Mouse (Mus musculus): Measurements from ENCODE around the gene Tapbp. TPM values are rescaled to one million over a fixed set of nuclear protein-coding genes. Genes with fewer than 3 reads are reported as not detected.
"Not testable (repeated sequence)": the region's sequence is repeated elsewhere in the genome, so short reads cannot be mapped to it uniquely, and the experiment has no call there.

Gene Tapbp
- total RNA-seq, 2 experiments from 2014 or later, result 40.7 to 41.3 TPM

DNA sequence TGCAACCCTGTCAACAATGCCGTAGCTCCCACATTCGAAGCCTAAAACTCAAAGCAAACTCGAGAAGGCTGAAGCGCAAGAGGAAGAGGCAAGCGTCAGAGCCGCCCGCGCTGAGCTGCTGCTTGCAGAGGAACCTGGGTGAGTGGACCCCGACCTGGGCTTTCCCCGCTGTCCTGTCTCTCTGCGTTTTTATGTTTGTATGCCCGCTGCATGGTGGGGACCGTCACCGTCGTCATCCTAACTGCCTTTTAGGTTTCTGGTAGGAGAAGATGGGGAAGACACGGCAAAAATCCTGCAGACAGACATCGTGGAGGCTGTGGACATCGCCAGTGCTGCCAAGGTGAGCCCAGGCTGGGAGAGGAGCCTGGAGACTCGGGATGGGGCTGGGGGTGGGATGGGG, 25.7 kb downstream of the Tapbp start:
- no peak for DNase-seq

DNA sequence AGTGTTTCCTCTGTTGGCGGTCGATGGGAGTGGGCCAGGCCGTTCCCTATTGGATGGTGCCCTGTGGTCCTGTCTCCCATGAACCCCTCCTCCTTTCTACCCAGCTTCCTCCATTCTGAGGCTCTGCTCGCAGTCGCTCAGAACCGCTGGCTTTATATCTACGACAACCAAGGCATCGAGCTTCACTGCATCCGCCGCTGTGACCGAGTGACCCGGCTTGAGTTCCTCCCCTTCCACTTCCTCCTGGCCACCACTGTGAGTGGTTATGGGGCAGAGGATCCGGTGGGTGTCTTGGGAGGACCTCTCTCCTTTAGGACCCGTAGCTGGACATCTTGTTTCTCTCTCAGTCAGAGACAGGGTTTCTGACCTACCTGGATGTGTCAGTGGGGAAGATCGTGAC, 27.8 kb downstream of the Tapbp start:
- no peak for DNase-seq

DNA sequence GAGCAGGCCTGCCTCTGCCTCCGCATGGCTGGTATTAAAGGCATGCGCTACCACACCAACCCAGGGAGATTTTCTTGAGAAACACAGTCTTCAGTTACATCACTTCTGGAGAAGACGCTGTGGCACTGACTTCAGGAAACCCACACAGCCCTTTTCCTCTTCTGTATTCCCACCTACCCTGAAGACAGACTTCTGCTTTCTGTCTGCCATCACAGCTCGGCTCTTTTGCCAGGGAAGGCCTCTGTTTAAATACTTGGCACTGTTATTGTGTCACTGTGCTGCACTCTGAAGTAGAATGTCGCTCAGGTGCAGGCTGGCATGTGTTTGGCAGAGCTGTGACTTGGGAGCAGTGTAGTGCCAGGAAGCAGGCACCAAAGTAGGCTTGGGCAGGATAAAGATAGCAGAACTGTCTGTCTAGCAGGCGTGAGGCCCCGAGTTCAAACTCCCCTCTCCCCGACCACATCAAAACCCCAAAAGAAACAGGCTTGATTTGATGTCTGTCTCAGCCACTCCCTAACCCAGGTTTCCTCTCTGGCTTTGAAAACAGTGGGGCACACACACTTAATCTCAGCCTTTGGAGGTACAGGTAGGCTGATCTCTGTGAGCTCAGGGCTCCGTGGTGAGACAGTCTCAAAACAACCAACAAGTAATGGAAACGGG, 31.9 kb downstream of the Tapbp start:
- no peak for DNase-seq

GRCm38 (mm10) chr17:33948090-33948904, 32.6 kb downstream of the Tapbp start:
- DNase-seq, result no peak

DNA sequence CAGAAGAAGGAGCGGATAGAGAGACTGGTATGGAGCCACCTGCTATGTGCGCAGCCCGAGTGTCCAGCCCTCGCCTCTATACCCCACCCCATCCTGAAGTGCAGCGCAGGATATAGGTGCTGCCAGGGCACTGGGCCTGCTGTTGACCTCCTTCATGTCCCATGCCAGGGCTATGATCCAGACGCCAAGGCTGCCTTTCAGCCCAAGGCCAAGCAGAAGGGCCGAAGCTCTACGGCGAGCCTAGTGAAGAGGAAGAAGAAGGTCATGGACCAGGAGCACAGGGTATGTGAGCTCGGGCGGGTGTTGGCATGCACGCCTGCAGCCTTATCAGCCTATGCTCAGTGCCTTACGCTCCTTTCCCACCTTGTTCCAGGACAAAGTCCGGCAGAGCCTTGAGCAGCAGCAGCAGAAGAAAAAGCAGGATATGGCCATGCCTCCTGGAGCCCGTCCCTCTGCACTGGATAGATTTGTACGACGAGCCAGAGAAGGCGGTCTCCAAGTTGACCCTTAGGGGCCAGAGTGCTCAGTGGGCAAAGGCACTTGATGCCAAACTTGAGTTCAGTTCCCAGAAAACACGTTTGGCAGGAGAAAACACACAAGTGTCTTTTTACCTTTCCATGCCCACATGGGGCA, 33.3 kb downstream of the Tapbp start:
- no peak for DNase-seq

- DNase-seq, result no peak
These were observed 34.5 kb downstream of the Tapbp start for GRCm38 (mm10) chr17:33950131-33950625.

GRCm38 (mm10) chr17:33951021-33951946, 35.6 kb downstream of the Tapbp start, which contains the start of gene B3galt4:
TSS of gene B3galt4 (minus strand) at chr17:33951488.
- DNase-seq, result peak; percentile 74

DNA sequence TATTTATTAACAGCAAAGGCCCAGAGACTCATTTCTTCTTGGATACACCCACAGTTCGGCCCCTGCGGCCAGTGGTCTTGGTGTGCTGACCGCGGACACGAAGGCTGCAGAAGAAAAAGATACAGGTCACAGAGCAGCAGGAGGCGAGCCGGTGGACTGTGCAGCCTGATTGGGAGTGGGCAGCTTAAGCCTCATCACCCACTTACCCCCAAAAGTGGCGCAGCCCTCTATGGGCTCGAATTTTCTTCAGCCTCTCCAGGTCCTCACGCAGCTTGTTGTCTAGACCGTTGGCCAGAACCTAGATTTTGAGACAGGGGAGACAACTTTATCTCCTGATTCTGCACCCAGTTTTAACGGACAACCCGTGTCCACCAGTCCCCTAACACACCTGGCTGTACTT, 36.3 kb downstream of the Tapbp start:
- not testable (repeated sequence) for DNase-seq

DNA sequence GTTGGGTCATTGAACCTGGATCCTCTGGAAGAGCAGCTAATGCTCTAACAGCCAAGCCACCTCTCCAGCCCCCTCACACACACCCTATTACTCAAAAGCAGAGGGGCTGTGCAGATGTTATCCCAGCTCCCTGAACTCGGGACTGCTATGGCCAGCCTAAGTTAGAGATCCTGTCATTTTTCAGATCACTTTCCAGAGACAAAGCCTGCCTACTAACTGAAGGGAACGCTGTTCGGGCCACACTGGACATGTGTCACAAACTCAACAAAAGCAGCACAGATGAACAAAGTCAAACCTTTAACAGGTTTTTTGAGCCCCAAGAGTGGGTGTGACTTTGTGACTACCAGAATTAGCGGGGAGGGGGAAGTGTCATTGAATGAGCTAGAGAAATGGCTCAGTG, 37.2 kb downstream of the Tapbp start:
- DNase-seq, result no peak

- no peak for DNase-seq
These were observed 37.6 kb downstream of the Tapbp start for GRCm38 (mm10) chr17:33953310-33953709.

DNA sequence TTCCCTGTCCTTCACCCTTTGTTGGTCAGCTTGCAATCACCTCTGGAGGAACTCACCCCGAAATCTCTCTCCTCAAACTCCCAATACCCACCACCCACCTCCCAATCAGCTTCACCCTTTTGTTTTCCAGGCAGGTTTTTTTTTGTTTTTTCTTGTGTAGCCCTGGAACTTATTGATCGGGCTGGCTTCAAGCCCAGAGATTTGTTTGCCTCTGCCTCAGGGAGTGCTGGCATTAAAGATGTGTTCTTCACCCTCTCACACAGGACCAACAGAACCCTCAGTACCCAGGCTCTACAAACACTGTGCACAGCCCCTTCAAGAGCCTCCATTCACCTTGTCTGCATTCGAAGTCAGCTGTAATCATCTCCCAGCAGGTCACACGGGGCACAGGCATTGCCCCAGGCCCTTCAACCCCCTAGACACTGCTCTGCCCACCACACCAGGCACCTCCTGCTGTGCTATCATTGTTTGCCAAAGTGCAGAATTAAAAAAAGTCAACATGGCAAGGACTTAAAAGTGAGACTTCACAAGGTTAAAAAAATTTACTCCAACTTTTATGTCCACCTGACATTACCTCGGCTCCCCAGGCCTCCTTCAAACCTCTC, 38.4 kb downstream of the Tapbp start:
- no peak for DNase-seq

- peak; percentile 65 for DNase-seq
These were observed 39.2 kb downstream of the Tapbp start for GRCm38 (mm10) chr17:33954646-33955554.

DNA sequence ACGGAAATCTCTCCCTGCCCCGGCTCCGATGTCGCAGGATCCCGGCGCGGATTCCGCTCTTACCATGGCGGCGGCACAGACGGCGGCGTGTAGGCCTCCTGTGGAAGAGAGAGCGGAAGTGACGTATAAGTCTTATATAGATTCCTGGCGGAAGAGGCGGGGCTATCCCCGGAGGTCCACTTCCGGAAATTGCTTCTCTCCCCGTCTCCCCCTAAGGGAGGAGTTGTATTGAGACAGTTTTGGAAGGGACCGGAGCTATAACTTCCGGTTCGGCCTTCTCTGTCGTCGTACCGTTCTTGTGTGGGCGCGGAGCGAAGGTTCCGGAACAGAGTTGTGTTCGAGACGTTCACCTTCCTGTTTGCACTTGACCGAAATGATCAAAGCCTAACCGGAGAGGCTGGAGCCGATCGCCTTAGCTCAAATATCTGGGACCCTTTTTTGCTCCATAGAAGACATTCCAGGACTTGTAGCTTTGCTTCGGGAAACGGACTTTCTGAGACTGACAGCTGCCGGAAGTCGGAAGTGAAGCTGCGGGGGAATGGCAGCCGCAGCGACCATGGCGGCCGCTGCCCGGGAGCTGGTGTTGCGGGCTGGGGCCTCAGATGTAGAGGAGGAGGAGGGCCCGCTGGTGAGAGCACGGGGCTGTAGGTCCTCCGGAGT, 40.0 kb downstream of the Tapbp start, which contains the start of the genes Vps52 and Rps18:
Vps52 (plus strand) TSS at position 258 of the 660 bp plus-strand sequence.
Rps18 (minus strand) TSS at position 447 of the 660 bp plus-strand sequence.
- DNase-seq, result peak; percentile 89

DNA sequence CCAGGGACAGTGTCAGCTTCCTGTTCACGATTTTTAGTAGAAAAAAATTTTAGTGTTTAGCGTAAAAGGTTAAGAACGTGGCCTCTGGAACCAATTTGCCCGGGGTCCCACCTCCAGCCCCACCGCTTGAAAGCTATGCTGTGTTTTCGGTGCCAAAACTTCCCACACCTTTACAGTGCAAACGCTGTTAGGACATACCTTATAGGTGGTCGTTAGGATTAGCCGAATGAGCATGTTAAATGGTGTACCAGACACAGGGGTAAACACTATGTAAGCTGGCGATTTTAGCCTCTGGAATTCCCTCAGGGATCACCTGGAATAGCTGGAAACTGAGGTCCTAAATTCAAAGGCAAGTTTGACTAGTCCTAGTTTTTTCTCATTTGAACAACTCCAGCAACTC, 40.6 kb downstream of the Tapbp start:
- DNase-seq, result no peak

DNA sequence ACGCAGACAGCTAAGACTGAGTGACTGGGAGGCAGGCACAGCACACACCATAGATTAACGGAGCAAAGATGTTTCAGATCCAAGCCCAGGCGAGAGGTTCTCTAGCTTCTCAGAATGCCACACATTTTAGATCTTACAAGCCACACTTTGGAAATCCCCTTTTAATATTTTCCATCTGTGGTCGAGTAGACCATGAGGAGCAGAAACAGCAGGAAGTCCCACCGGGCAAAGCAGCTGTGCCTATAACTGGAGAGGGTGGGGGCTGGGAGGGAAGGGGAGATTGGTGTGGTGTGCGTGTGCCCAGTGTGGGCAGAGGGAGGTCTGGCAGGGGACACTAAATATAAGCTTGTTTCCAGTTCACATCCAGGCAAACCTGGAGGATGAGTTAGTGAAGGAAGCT, 41.8 kb downstream of the Tapbp start:
- no peak for DNase-seq

GRCm38 (mm10) chr17:33958451-33958850, 42.8 kb downstream of the Tapbp start:
- DNase-seq, result no peak

- no peak for DNase-seq
These were observed 43.4 kb downstream of the Tapbp start for GRCm38 (mm10) chr17:33959135-33959534.

- DNase-seq, result peak; percentile 5
These were observed 44.2 kb downstream of the Tapbp start for GRCm38 (mm10) chr17:33959948-33960347.

- no peak for DNase-seq
These were observed 47.2 kb downstream of the Tapbp start for GRCm38 (mm10) chr17:33962876-33963275.

Data from gastrocnemius, postnatal 10 days (tissue).